Mouse (Mus musculus): ENCODE data around the gene Thap7.

- TF ChIP-seq SIN3A (IDR thresholded peaks at IDR 0.05; ENCODE audit: low read length) (no peak), POLR2A (IDR thresholded peaks at IDR 0.05; ENCODE audit: control insufficient read depth in 1 of 2, insufficient read depth in 1 of 2, low read depth in 1 of 2, low read length in 2 of 2, poor library complexity in 1 of 2) (no peak), CTCF (IDR thresholded peaks at IDR 0.05 in 2 of 3, conservative IDR thresholded peaks at IDR 0.05 in 1 of 3; ENCODE audit: control insufficient read depth in 1 of 3, insufficient read depth in 1 of 3, low read depth in 2 of 3, low read length in 3 of 3, poor library complexity in 1 of 3, severe bottlenecking in 1 of 3) (no peak), MXI1 (IDR thresholded peaks at IDR 0.05; ENCODE audit: low read depth, low read length) (no peak), ELF1 (IDR thresholded peaks at IDR 0.05; ENCODE audit: low read depth, low read length) (no peak), MAX (IDR thresholded peaks at IDR 0.05; ENCODE audit: low read length) (no peak), CHD1 (IDR thresholded peaks at IDR 0.05; ENCODE audit: low read depth, low read length) (no peak), HCFC1 (IDR thresholded peaks at IDR 0.05; ENCODE audit: low read depth, low read length) (no peak)
Measured at GRCm38 (mm10) chr16:17496499-17497305, 34.2 kb downstream of the Thap7 start.
